Mouse (Mus musculus): ENCODE measurements around the gene Smyd3.

DNA sequence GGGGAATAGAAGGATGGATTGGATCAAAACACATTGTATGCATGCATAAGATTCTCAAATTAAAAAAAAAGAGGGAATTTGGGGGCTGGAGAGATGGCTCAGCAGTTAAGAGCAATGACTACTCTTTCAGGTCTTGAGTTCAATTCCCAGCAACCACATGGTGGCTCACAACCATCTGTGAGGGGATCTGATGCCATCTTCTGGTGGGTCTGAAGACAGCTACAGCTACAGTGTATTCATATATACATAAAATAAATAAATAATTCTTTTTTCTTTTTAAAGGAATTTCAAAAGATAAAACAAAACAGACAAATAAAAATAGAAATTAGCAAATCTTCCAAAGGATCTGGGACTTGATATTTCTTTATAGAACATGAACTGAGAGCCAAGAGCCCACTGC, 537.7 kb downstream of the Smyd3 start:
- no peak for TF ChIP-seq POLR2A (IDR thresholded peaks at IDR 0.05; ENCODE audit: borderline replicate concordance, extremely low read depth, insufficient read depth, insufficient read length, poor library complexity, severe bottlenecking)
- no peak for TF ChIP-seq CTCF (IDR thresholded peaks at IDR 0.05; ENCODE audit: borderline replicate concordance, extremely low read depth, insufficient read depth, insufficient read length)
